Comparison of ENCODE assay signal across 13 mouse cellular contexts in genomic region chr11:31843834-31844188, GRCm38 (mm10). TPM values are rescaled to one million over a fixed set of nuclear protein-coding genes. Genes with fewer than 3 reads are reported as not detected.
A peak's percentile ranks its signal among the peaks of the same experiment; 100 is the strongest.
DNase-seq lines count a peak whose midpoint lies in the region; ATAC-seq and TF ChIP-seq lines count a peak whose summit lies in the region.
"Had no signal": no experiment of that assay in that cellular context is flagged by ENCODE, and none has a peak within 500 bp of the region (broad histone marks: within the 10 kb centered on the region; RNA-seq: fewer than 3 reads in every experiment).

No protein-coding gene starts in this region.

- no peaks in the 10 kb centered on the region for H3K9me3 ChIP-seq in heart, embryonic 15.5 days (replicated peaks)
- no peaks in the 10 kb centered on the region for H3K9me3 ChIP-seq in heart, embryonic 16.5 days (replicated peaks; ENCODE audit: control insufficient read depth, low read length)
- H3K9me3 ChIP-seq: forebrain, embryonic 15.5 days had no signal

- H3K4me2 ChIP-seq in heart, embryonic 15.5 days: no peak overlapping the region
- no peak overlapping the region for H3K4me2 ChIP-seq in heart, embryonic 16.5 days (ENCODE audit: low read depth, low read length)
- H3K4me2 ChIP-seq: forebrain, embryonic 15.5 days had no signal

- peak; percentile 42; the same call in 1 of the 2 replicates for TF ChIP-seq POLR2A in bone marrow, adult 2 months (IDR thresholded peaks at IDR 0.05; ENCODE audit: borderline replicate concordance, control insufficient read depth, low read depth, low read length)

- H3K4me3 ChIP-seq in heart, embryonic 15.5 days: no peak overlapping the region
- H3K4me3 ChIP-seq in bone marrow, adult 2 months (replicated peaks; ENCODE audit: control insufficient read depth, low read depth, low read length): no peak overlapping the region
- no peak overlapping the region for H3K4me3 ChIP-seq in heart, embryonic 16.5 days (ENCODE audit: low read length)
- H3K4me3 ChIP-seq in left cerebral cortex, adult 2 months: no peak overlapping the region
- H3K4me3 ChIP-seq: forebrain, embryonic 15.5 days had no signal

- 0 out of 2 replicates have a peak, but pooled peaks have one; percentile 32 for ATAC-seq in heart, embryonic 15.5 days (replicated peaks; ENCODE audit: insufficient number of reproducible peaks, insufficient read depth, low FRiP score, low read depth)
- 0 out of 2 replicates have a peak, but pooled peaks have one; percentile 6 for ATAC-seq in heart, embryonic 16.5 days (replicated peaks; ENCODE audit: extremely low read depth, insufficient read depth, low FRiP score)
- ATAC-seq in megakaryocyte progenitor cell, adult 5-6 weeks (replicated peaks; ENCODE audit: poor library complexity): peak; percentile 89
- ATAC-seq: forebrain, embryonic 15.5 days had no signal

- no peak overlapping the region for H3K27ac ChIP-seq in heart, embryonic 15.5 days
- peak overlapping the region; percentile 50 for H3K27ac ChIP-seq in bone marrow, adult 2 months (ENCODE audit: control insufficient read depth, insufficient read depth, low read depth, low read length, poor library complexity)
- H3K27ac ChIP-seq in heart, embryonic 16.5 days (ENCODE audit: low read length): no peak overlapping the region
- H3K27ac ChIP-seq in left cerebral cortex, adult 2 months: no peak overlapping the region
- H3K27ac ChIP-seq: forebrain, embryonic 15.5 days had no signal

- no peak overlapping the region for H3K9ac ChIP-seq in heart, embryonic 15.5 days
- H3K9ac ChIP-seq in heart, embryonic 16.5 days (ENCODE audit: low read length): no peak overlapping the region
- H3K9ac ChIP-seq: forebrain, embryonic 15.5 days had no signal

- H3K4me1 ChIP-seq in heart, embryonic 15.5 days (replicated peaks): peaks cover 18% of the 10 kb centered on the region
- H3K4me1 ChIP-seq in bone marrow, adult 2 months (ENCODE audit: control insufficient read depth, insufficient read depth, low read length): peaks cover 8% of the 10 kb centered on the region
- H3K4me1 ChIP-seq in heart, embryonic 16.5 days (ENCODE audit: control insufficient read depth, insufficient read depth, low read length): peaks cover 8% of the 10 kb centered on the region

- WGBS in heart, embryonic 15.5 days: 26% methylated on average over 5 of the region's 5 CpGs
- WGBS in bone marrow, adult 2 months: 64% methylated on average over 5 of the region's 5 CpGs
- 26% methylated on average over 5 of the region's 5 CpGs for WGBS in heart, embryonic 16.5 days

- H3K36me3 ChIP-seq in heart, embryonic 15.5 days: no peaks in the 10 kb centered on the region
- H3K36me3 ChIP-seq in heart, embryonic 16.5 days (ENCODE audit: control insufficient read depth, insufficient read depth): no peaks in the 10 kb centered on the region
- H3K36me3 ChIP-seq: forebrain, embryonic 15.5 days had no signal

- no peak for TF ChIP-seq CTCF in bone marrow, adult 2 months (IDR thresholded peaks at IDR 0.05; ENCODE audit: control insufficient read depth, insufficient read depth, low read length)
- TF ChIP-seq CTCF in left cerebral cortex, adult 2 months (IDR thresholded peaks at IDR 0.05): no peak

- H3K27me3 ChIP-seq in heart, embryonic 15.5 days: no peaks in the 10 kb centered on the region
- H3K27me3 ChIP-seq in heart, embryonic 16.5 days (ENCODE audit: control insufficient read depth, insufficient read depth, low read length): no peaks in the 10 kb centered on the region
- H3K27me3 ChIP-seq: forebrain, embryonic 15.5 days had no signal

- intact Hi-C loops in left cerebral cortex, adult 2 months (cut with DNase I): no loop called here

- DNase-seq in heart, postnatal 4 days: no peak
- no peak for DNase-seq in retina, embryonic 14.5 days (ENCODE audit: low spot score)
- DNase-seq in left cerebral cortex, adult 2 months (ENCODE audit: extremely low spot score in 1 of 2, low spot score in 2 of 2): no peak
- no peak for DNase-seq in cerebellum, postnatal 4 days (ENCODE audit: low spot score in 2 of 2)
- DNase-seq: adrenal gland, adult 2 months; cerebellum, postnatal 10 days; retina, postnatal 1 day; thymus, postnatal 4 days had no signal

RNA-seq across cellular contexts. Expression of gene Cpeb4, which starts 28.2 kb away (rescaled TPM):
- polyA plus RNA-seq in heart, embryonic 15.5 days (2015; fragmentation: Nextera tagmentation; extraction: Ambion mirVana): 5.9 and 6.4 TPM in 2 replicates
- total RNA-seq in heart, postnatal 4 days (2021): 10 to 100 TPM; 63.1 to 71.0 TPM
- polyA plus RNA-seq in bone marrow, adult 2 months (2011; ENCODE audit: insufficient read depth, insufficient read length, low replicate concordance, missing spikeins): 27.5 and 38.1 TPM in 2 replicates
- 5.9 and 7.3 TPM in 2 replicates for polyA plus RNA-seq in heart, embryonic 16.5 days (2015; fragmentation: Nextera tagmentation; extraction: Ambion mirVana)
- 9.4 and 15.3 TPM in 2 replicates for total RNA-seq in megakaryocyte progenitor cell, adult 5-6 weeks (2015)
- total RNA-seq in megakaryocyte progenitor cell, adult 5-6 weeks (2017): 7.7 and 8.3 TPM in 2 replicates
- 100 to 1,000 TPM; 159 to 169 TPM for total RNA-seq in left cerebral cortex, adult 2 months (2021)

Comparison
In these comparisons a context has a peak if more than half of its experiments do, and no peak if none do; other contexts are left out.
1. ATAC-seq: peak in every context shown above with its lines; median percentile 89 in megakaryocyte progenitor cell, adult 5-6 weeks; 32 in heart, embryonic 15.5 days; 6 in heart, embryonic 16.5 days.